Mouse (Mus musculus) kidney, embryonic 15.5 days (tissue): ENCODE results near the gene Ubc. TPM values are rescaled to one million over a fixed set of nuclear protein-coding genes. Genes with fewer than 3 reads are reported as not detected.

Experiments used
- ATAC-seq: fragments of 200-750 bp; cut with Nextera tagmentation; replicated peaks from 2 replicates; pipeline ENCODE4 v1.8.0; 2017; ENCODE audit warnings: moderate TSS enrichment; ENCODE audit not compliant: low FRiP score
- H3K27ac ChIP-seq: fragments of 300-500 bp; sonication (generic); 2 replicates; pipeline ENCODE4 v1.5.1; 2015; ENCODE audit warnings: mild to moderate bottlenecking, inconsistent platforms
- H3K27me3 ChIP-seq: fragments of 300-500 bp; sonication (generic); 2 replicates; pipeline ENCODE4 v1.6.1; 2015; ENCODE audit warnings: inconsistent platforms
- H3K36me3 ChIP-seq: fragments of 300-500 bp; sonication (generic); 2 replicates; pipeline ENCODE4 v1.6.1; 2015; ENCODE audit warnings: inconsistent platforms
- H3K4me1 ChIP-seq: fragments of 300-500 bp; sonication (generic); 2 replicates; pipeline ENCODE4 v1.6.1; 2015; ENCODE audit warnings: inconsistent platforms
- H3K4me2 ChIP-seq: fragments of 300-500 bp; sonication (generic); 2 replicates; pipeline ENCODE4 v1.6.1; 2015; ENCODE audit warnings: moderate library complexity, mild to moderate bottlenecking, inconsistent platforms
- H3K4me3 ChIP-seq: fragments of 300-500 bp; sonication (generic); replicated peaks from 2 replicates; pipeline ENCODE4 v1.5.1; 2015; ENCODE audit warnings: mild to moderate bottlenecking, inconsistent platforms
- H3K9ac ChIP-seq: fragments of 300-500 bp; sonication (generic); 2 replicates; pipeline ENCODE4 v1.6.1; 2015; ENCODE audit warnings: mild to moderate bottlenecking, inconsistent platforms
- H3K9me3 ChIP-seq: fragments of 300-500 bp; sonication (generic); replicated peaks from 2 replicates; pipeline ENCODE4 v1.6.1; 2016; ENCODE audit warnings: inconsistent platforms
- WGBS: fragments of 180-500 bp; shearing (Covaris S2); methylation state at CpG from one replicate; pipeline ENCODE4 v1.1.7; 2015; ENCODE audit warnings: mixed read lengths; 5-methylcytosine and 5-hydroxymethylcytosine counted together
- polyA plus RNA-seq: library from polyadenylated mRNA; unstranded; fragments of >200 nt; fragmentation: Nextera tagmentation; extraction: Ambion mirVana; gene quantifications from 2 replicates; pipeline ENCODE4 v1.2.1, GENCODE M21; 2015

Ubc gene
- polyA plus RNA-seq, 1 experiment from 2014 or later = 1,140 TPM

DNA sequence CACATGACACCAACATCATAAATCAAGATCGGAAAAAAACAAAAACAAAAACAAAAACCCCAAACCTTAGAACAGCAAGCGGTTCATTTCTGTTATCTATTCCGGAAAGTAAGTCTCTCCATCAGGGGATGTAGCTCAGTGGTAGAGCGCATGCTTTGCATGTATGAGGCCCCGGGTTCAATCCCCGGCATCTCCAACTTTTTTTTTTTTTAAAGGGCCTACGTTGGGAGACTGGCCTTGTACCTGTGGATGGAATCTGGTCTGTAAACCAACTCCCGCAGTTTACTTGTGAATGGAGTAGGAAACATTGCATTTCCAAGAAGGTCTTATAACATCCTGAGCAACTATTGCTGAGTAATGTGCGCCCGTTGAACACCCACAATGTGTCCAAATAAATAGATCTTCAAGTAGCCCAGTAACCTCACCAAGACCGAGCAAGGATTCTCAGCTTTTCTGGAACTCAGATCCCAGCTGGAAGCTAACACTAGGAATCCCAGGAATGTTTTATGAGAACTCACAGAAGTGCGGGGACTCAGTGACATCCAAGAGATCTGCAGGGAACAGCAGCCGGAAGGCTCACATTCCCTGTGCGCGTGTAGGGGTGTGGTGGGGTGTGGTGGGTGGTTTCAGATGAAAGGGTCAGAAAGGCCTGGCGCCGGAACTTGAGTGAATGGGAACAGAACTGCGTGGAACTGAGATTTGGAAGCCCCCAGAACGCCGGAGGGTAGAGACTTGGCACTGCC lies 19.5 kb upstream of the Ubc start:
- ATAC-seq = 0 out of 2 replicates have a peak, but pooled peaks have one; percentile 13
- Histone ChIP-seq H3K27ac (peak overlapping the region; percentile 74), H3K9me3 (no peaks in the 10 kb centered on the region), H3K4me3 (peak overlapping the region; percentile 47), H3K27me3 (no peaks in the 10 kb centered on the region), H3K4me1 (peaks cover 34% of the 10 kb centered on the region), H3K9ac (0 out of 2 replicates have a peak overlapping the region, but pooled peaks have one; percentile 7), H3K4me2 (peak overlapping the region; percentile 60), H3K36me3 (peaks cover 16% of the 10 kb centered on the region)
- WGBS = 7% methylated on average over 20 of the region's 20 CpGs

DNA sequence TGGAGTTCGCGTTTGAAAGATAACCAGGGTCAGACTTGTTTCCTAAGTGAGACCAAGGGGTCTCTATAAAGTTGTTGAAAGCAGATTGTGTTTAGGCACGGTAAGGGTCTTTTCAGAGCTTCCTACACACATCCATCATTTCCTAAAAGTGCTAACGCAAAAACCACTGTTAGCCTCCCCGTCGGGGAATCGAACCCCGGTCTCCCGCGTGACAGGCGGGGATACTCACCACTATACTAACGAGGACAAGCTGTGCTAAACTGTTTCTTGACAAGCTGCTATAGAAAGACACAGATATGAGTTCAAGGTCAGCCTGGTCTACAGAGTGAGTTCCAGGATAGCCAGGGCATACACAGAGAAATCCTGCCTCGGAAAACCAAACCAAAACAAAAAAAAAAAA lies 18.8 kb upstream of the Ubc start:
- no peak overlapping the region for H3K9ac ChIP-seq
- no peaks in the 10 kb centered on the region for H3K27me3 ChIP-seq
- 1% methylated on average over 13 of the region's 13 CpGs for WGBS
- H3K4me3 ChIP-seq = peak overlapping the region; percentile 47
- H3K27ac ChIP-seq = peak overlapping the region; percentile 74
- H3K4me1 ChIP-seq = peaks cover 36% of the 10 kb centered on the region
- peaks cover 11% of the 10 kb centered on the region for H3K36me3 ChIP-seq
- peak; percentile 62 for ATAC-seq
- no peaks in the 10 kb centered on the region for H3K9me3 ChIP-seq
- H3K4me2 ChIP-seq = peak overlapping the region; percentile 60

DNA sequence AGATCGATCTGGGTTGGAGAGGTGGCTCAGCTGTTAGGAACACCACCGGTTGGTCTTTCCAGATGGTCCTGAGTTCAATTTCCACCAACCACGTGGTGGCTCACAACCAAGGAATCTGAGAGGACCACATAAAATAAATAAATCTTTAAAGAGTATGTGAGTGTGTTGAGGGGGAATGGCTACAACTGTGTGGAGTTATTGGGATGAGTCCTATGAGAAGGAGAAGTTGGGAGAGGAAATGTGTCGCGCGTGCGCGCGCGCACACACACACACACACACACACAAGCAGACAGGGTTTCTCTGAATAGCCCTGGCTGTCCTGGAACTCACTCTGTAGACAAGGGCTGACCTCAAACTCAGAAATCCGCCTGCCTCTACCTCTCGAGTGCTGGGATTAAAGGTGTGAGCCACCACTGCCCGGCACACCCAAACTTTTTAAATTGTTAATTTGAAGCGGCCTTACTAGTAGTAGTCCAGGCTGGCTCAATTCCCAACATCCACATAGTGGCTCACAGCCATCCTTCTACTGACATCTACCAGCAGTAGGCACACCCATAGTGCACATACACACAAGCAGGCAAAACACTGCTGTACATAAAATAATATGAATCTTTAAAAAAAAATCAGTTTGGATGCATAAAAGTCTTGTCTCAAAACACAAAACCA lies 18.0 kb upstream of the Ubc start:
- Histone ChIP-seq H3K36me3 (peaks cover 3% of the 10 kb centered on the region), H3K9ac (no peak overlapping the region), H3K4me1 (peaks cover 42% of the 10 kb centered on the region), H3K27ac (no peak overlapping the region), H3K27me3 (no peaks in the 10 kb centered on the region), H3K4me3 (peak overlapping the region; percentile 47; the same call in 1 of the 2 replicates), H3K9me3 (no peaks in the 10 kb centered on the region), H3K4me2 (peak overlapping the region; percentile 60)
- no peak for ATAC-seq
- WGBS = 70% methylated on average over 14 of the region's 14 CpGs

- peak overlapping the region; percentile 88 for H3K4me2 ChIP-seq
- H3K27ac ChIP-seq = peak overlapping the region; percentile 95
- H3K4me3 ChIP-seq = peak overlapping the region; percentile 72
- peak overlapping the region; percentile 57 for H3K9ac ChIP-seq
- peaks cover 42% of the 10 kb centered on the region for H3K4me1 ChIP-seq
- H3K9me3 ChIP-seq = no peaks in the 10 kb centered on the region
- H3K27me3 ChIP-seq = no peaks in the 10 kb centered on the region
- ATAC-seq = no peak
- WGBS = 63% methylated on average over 13 of the region's 13 CpGs
- H3K36me3 ChIP-seq = no peaks in the 10 kb centered on the region
These were observed 17.2 kb upstream of the Ubc start for GRCm38 (mm10) chr5:125407020-125407830.

DNA sequence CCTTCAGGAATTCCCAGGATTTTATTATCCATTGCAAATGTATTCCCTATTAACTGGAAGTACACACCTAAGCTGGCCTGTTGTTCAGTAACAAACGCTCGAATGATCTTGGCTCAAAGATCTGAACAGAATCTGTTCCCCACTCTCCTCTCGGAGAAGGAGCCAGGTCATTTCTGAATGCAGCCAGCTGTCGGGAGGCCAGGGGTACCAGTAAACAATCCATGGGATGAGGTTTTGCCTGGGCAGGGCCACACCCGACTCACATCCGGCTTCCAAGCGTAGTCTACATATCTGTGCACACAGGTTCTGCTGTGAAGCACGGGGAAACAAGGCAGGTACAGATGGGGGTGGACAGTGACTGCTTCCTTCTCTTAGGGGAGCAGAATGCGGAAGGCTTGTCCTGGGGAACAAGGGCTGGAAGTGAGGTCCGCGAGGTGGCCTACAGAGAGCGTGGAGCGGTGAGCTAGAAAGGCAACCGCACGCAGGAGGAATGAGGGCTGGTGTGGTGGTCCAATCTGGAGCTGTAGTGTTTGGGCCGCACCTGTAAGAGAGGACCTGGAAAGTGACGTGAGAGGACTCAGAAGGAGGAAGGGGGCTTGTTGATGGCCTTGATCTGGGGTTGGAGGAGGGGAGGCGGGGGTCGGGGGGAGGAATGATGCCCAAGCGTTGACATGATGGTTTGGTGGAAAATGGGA lies 16.5 kb upstream of the Ubc start:
- ATAC-seq = 0 out of 2 replicates have a peak, but pooled peaks have one; percentile 12
- no peaks in the 10 kb centered on the region for H3K36me3 ChIP-seq
- no peaks in the 10 kb centered on the region for H3K9me3 ChIP-seq
- H3K4me3 ChIP-seq = peak overlapping the region; percentile 72
- peaks cover 42% of the 10 kb centered on the region for H3K4me1 ChIP-seq
- H3K27me3 ChIP-seq = no peaks in the 10 kb centered on the region
- H3K9ac ChIP-seq = peak overlapping the region; percentile 57
- 1% methylated on average over 20 of the region's 20 CpGs for WGBS
- peak overlapping the region; percentile 88 for H3K4me2 ChIP-seq
- peak overlapping the region; percentile 95 for H3K27ac ChIP-seq

GRCm38 (mm10) chr5:125405546-125406248 lies 15.7 kb upstream of the Ubc start:
- no peaks in the 10 kb centered on the region for H3K9me3 ChIP-seq
- peak overlapping the region; percentile 88 for H3K4me2 ChIP-seq
- under 1% methylated on average over 31 of the region's 31 CpGs for WGBS
- no peaks in the 10 kb centered on the region for H3K36me3 ChIP-seq
- peak overlapping the region; percentile 72 for H3K4me3 ChIP-seq
- H3K27me3 ChIP-seq = no peaks in the 10 kb centered on the region
- peak overlapping the region; percentile 57 for H3K9ac ChIP-seq
- H3K27ac ChIP-seq = peak overlapping the region; percentile 95
- peaks cover 42% of the 10 kb centered on the region for H3K4me1 ChIP-seq
- peak; percentile 49 for ATAC-seq

GRCm38 (mm10) chr5:125404903-125405545 lies 15.0 kb upstream of the Ubc start:
- H3K36me3 ChIP-seq = no peaks in the 10 kb centered on the region
- H3K27ac ChIP-seq = peak overlapping the region; percentile 95
- H3K27me3 ChIP-seq = no peaks in the 10 kb centered on the region
- H3K4me2 ChIP-seq = peak overlapping the region; percentile 88
- peak overlapping the region; percentile 72 for H3K4me3 ChIP-seq
- H3K4me1 ChIP-seq = peaks cover 37% of the 10 kb centered on the region
- under 1% methylated on average over 28 of the region's 28 CpGs for WGBS
- ATAC-seq = peak; percentile 55
- peak overlapping the region; percentile 52 for H3K9ac ChIP-seq
- no peaks in the 10 kb centered on the region for H3K9me3 ChIP-seq

- peak overlapping the region; percentile 52 for H3K9ac ChIP-seq
- peak overlapping the region; percentile 95 for H3K27ac ChIP-seq
- H3K4me2 ChIP-seq = peak overlapping the region; percentile 88
- H3K9me3 ChIP-seq = no peaks in the 10 kb centered on the region
- no peaks in the 10 kb centered on the region for H3K36me3 ChIP-seq
- 3% methylated on average over 7 of the region's 7 CpGs for WGBS
- H3K4me3 ChIP-seq = peak overlapping the region; percentile 72
- peaks cover 32% of the 10 kb centered on the region for H3K4me1 ChIP-seq
- no peak for ATAC-seq
- no peaks in the 10 kb centered on the region for H3K27me3 ChIP-seq
These were observed 14.5 kb upstream of the Ubc start for GRCm38 (mm10) chr5:125404536-125404902.

GRCm38 (mm10) chr5:125403481-125404465 lies 13.8 kb upstream of the Ubc start:
- no peaks in the 10 kb centered on the region for H3K9me3 ChIP-seq
- peaks cover 26% of the 10 kb centered on the region for H3K4me1 ChIP-seq
- peak overlapping the region; percentile 72 for H3K4me3 ChIP-seq
- H3K27ac ChIP-seq = peak overlapping the region; percentile 37; the same call in 1 of the 2 replicates
- H3K27me3 ChIP-seq = no peaks in the 10 kb centered on the region
- peak overlapping the region; percentile 39; the same call in 1 of the 2 replicates for H3K9ac ChIP-seq
- no peaks in the 10 kb centered on the region for H3K36me3 ChIP-seq
- 0 out of 2 replicates have a peak, but pooled peaks have one; percentile 9 for ATAC-seq
- peak overlapping the region; percentile 88 for H3K4me2 ChIP-seq
- 10% methylated on average over 31 of the region's 31 CpGs for WGBS

GRCm38 (mm10) chr5:125402991-125403390 lies 13.0 kb upstream of the Ubc start:
- peak overlapping the region; percentile 25 for H3K4me2 ChIP-seq
- no peak for ATAC-seq

More at GRCm38 (mm10) chr5:125402991-125403390, 13.0 kb upstream of the Ubc start:
- WGBS = 58% methylated on average over 6 of the region's 6 CpGs
- Histone ChIP-seq H3K27me3 (no peaks in the 10 kb centered on the region), H3K4me3 (no peak overlapping the region; the same call in 1 of the 2 replicates), H3K9ac (no peak overlapping the region), H3K27ac (no peak overlapping the region), H3K36me3 (no peaks in the 10 kb centered on the region), H3K4me1 (peaks cover 22% of the 10 kb centered on the region), H3K9me3 (no peaks in the 10 kb centered on the region)
